8 mouse cellular contexts compared by ENCODE assay signal in genomic region chr3:134239321-134239970, GRCm38 (mm10). TPM values are rescaled to one million over a fixed set of nuclear protein-coding genes. Genes with fewer than 3 reads are reported as not detected.
DNase-seq lines count a peak whose midpoint lies in the region; ATAC-seq and TF ChIP-seq lines count a peak whose summit lies in the region.

No protein-coding gene starts in this region.

- WGBS in embryonic facial prominence, embryonic 11.5 days = under 1% methylated on average over 35 of the region's 51 CpGs
- WGBS in kidney, embryonic 15.5 days = under 1% methylated on average over 43 of the region's 51 CpGs
- under 1% methylated on average over 43 of the region's 51 CpGs for WGBS in limb, embryonic 15.5 days
- WGBS in thymus, adult 2 months = 1% methylated on average over 51 of the region's 51 CpGs

- H3K36me3 ChIP-seq in embryonic facial prominence, embryonic 11.5 days (replicated peaks; ENCODE audit: control insufficient read depth, insufficient read depth, low read depth, low read length) = no peaks in the 10 kb centered on the region
- no peaks in the 10 kb centered on the region for H3K36me3 ChIP-seq in kidney, embryonic 15.5 days
- H3K36me3 ChIP-seq in limb, embryonic 15.5 days = no peaks in the 10 kb centered on the region
- H3K36me3 ChIP-seq in thymus, adult 2 months (ENCODE audit: control insufficient read depth, insufficient read depth, low read length) = no peaks in the 10 kb centered on the region

- no peaks in the 10 kb centered on the region for H3K4me1 ChIP-seq in embryonic facial prominence, embryonic 11.5 days (ENCODE audit: control insufficient read depth, insufficient read depth, low read length)
- H3K4me1 ChIP-seq in kidney, embryonic 15.5 days = peaks cover 29% of the 10 kb centered on the region
- peaks cover 15% of the 10 kb centered on the region; the same call in 1 of the 2 replicates for H3K4me1 ChIP-seq in limb, embryonic 15.5 days
- 0 out of 2 replicates have a peak, but pooled peaks cover 2% of the 10 kb centered on the region for H3K4me1 ChIP-seq in thymus, adult 2 months (replicated peaks; ENCODE audit: control insufficient read depth, insufficient read depth, low read length)

- TF ChIP-seq CTCF in thymus, adult 2 months (IDR thresholded peaks at IDR 0.05; ENCODE audit: borderline replicate concordance, control insufficient read depth, extremely low read depth, insufficient read depth, low read length, poor library complexity) = no peak

- peak overlapping the region; percentile 97 for H3K27ac ChIP-seq in embryonic facial prominence, embryonic 11.5 days (replicated peaks; ENCODE audit: low read depth, low read length)
- H3K27ac ChIP-seq in kidney, embryonic 15.5 days = peak overlapping the region; percentile 95
- H3K27ac ChIP-seq in limb, embryonic 15.5 days = peak overlapping the region; percentile 83
- H3K27ac ChIP-seq in thymus, adult 2 months (ENCODE audit: control insufficient read depth, insufficient read depth, low read length) = no peak overlapping the region

- no peaks in the 10 kb centered on the region for H3K9me3 ChIP-seq in embryonic facial prominence, embryonic 11.5 days (replicated peaks; ENCODE audit: control insufficient read depth, low read length)
- no peaks in the 10 kb centered on the region for H3K9me3 ChIP-seq in kidney, embryonic 15.5 days (replicated peaks)
- no peaks in the 10 kb centered on the region for H3K9me3 ChIP-seq in limb, embryonic 15.5 days

- H3K4me2 ChIP-seq in embryonic facial prominence, embryonic 11.5 days (ENCODE audit: low read depth, low read length) = peak overlapping the region; percentile 85
- peak overlapping the region; percentile 94 for H3K4me2 ChIP-seq in kidney, embryonic 15.5 days
- peak overlapping the region; percentile 90 for H3K4me2 ChIP-seq in limb, embryonic 15.5 days

- no peaks in the 10 kb centered on the region for H3K27me3 ChIP-seq in embryonic facial prominence, embryonic 11.5 days (ENCODE audit: control insufficient read depth, insufficient read depth, low read length)
- no peaks in the 10 kb centered on the region for H3K27me3 ChIP-seq in kidney, embryonic 15.5 days
- no peaks in the 10 kb centered on the region for H3K27me3 ChIP-seq in limb, embryonic 15.5 days
- peaks cover 14% of the 10 kb centered on the region for H3K27me3 ChIP-seq in thymus, adult 2 months (ENCODE audit: control insufficient read depth, insufficient read depth, low read length)

- peak overlapping the region; percentile 86 for H3K9ac ChIP-seq in embryonic facial prominence, embryonic 11.5 days (replicated peaks; ENCODE audit: low read length)
- peak overlapping the region; percentile 63 for H3K9ac ChIP-seq in kidney, embryonic 15.5 days
- peak overlapping the region; percentile 57 for H3K9ac ChIP-seq in limb, embryonic 15.5 days

- ATAC-seq in embryonic facial prominence, embryonic 11.5 days (replicated peaks; ENCODE audit: insufficient number of reproducible peaks, low FRiP score, low TSS enrichment, low read depth) = peak; percentile 30; the same call in 1 of the 2 replicates
- peak; percentile 19 for ATAC-seq in kidney, embryonic 15.5 days (replicated peaks; ENCODE audit: low FRiP score)
- ATAC-seq in limb, embryonic 15.5 days (ENCODE audit: insufficient number of reproducible peaks, low FRiP score, low TSS enrichment, low read depth) = peak; percentile 27; the same call in 1 of the 2 replicates

- peak; percentile 14 to 60 for DNase-seq in spleen, postnatal 4 days (ENCODE audit: low spot score in 2 of 2)
- DNase-seq in spleen, postnatal 14 days (ENCODE audit: low spot score in 2 of 2) = no peak
- peak; percentile 62 for DNase-seq in embryonic facial prominence, embryonic 11.5 days (ENCODE audit: low spot score)
- DNase-seq in heart, adult 9 months (ENCODE audit: low spot score in 2 of 2) = peak; percentile 17 to 43
- DNase-seq in neural tube, embryonic 10.5 days (ENCODE audit: extremely low spot score, low spot score) = peak; percentile 77
- DNase-seq in thymus, adult 2 months = no peak

- no peak for TF ChIP-seq POLR2A in thymus, adult 2 months (IDR thresholded peaks at IDR 0.05; ENCODE audit: control insufficient read depth, extremely low read depth, insufficient read depth, low read length, poor library complexity)

- peak overlapping the region; percentile 75 for H3K4me3 ChIP-seq in embryonic facial prominence, embryonic 11.5 days (ENCODE audit: low read depth, low read length)
- H3K4me3 ChIP-seq in kidney, embryonic 15.5 days (replicated peaks) = peak overlapping the region; percentile 70
- peak overlapping the region; percentile 68 for H3K4me3 ChIP-seq in limb, embryonic 15.5 days
- H3K4me3 ChIP-seq in thymus, adult 2 months (ENCODE audit: control insufficient read depth, insufficient read depth, low read length) = peak overlapping the region; percentile 17

RNA-seq across cellular contexts. Expression of gene Cxxc4, which starts 3.2 kb away (rescaled TPM):
- polyA plus RNA-seq in embryonic facial prominence, embryonic 11.5 days (2014; fragmentation: Nextera tagmentation; extraction: Ambion mirVana) = 9.8 and 10.7 TPM in 2 replicates
- 5.5 and 6.5 TPM in 2 replicates for polyA plus RNA-seq in kidney, embryonic 15.5 days (2015; fragmentation: Nextera tagmentation; extraction: Ambion mirVana)
- polyA plus RNA-seq in limb, embryonic 15.5 days (2015; fragmentation: Nextera tagmentation; extraction: Ambion mirVana) = 3.0 and 3.8 TPM in 2 replicates
- 0.11 and 0.38 TPM in 2 replicates for polyA plus RNA-seq in thymus, adult 2 months (2012; rRNA removed)

Comparison
In these comparisons a context has a peak if more than half of its experiments do, and no peak if none do; other contexts are left out.
1. DNase-seq: peak in spleen, postnatal 4 days (2 of 2), embryonic facial prominence, embryonic 11.5 days (single experiment), heart, adult 9 months (2 of 2) and neural tube, embryonic 10.5 days (single experiment); none in spleen, postnatal 14 days (0 of 2) and thymus, adult 2 months (single experiment).
2. H3K4me3 ChIP-seq: peak in every context shown above with its lines; median percentile 75 in embryonic facial prominence, embryonic 11.5 days; 70 in kidney, embryonic 15.5 days; 68 in limb, embryonic 15.5 days; 17 in thymus, adult 2 months.
3. Peak in every context shown above with its lines, with median percentiles within 50 percentile points of each other: ATAC-seq, H3K4me2 ChIP-seq and H3K9ac ChIP-seq.